Mouse (Mus musculus): Measurements from ENCODE around the gene Rslcan18. TPM values are rescaled to one million over a fixed set of nuclear protein-coding genes. Genes with fewer than 3 reads are reported as not detected.

Rslcan18 gene
- total RNA-seq, 2 experiments from 2014 or later, result 0.22 to 0.99 TPM

Other genes starting within 250 kb of the Rslcan18 start
- gene Gm10767, start 211.3 kb downstream of the Rslcan18 start, total RNA-seq (2014; fragmentation: Nextera tagmentation), result 1.8 TPM in 1 of 2 replicates, not detected in the other
- 0.52 and 0.57 TPM in 2 replicates for gene Gm10767, start 211.3 kb downstream of the Rslcan18 start, total RNA-seq (2017)
- 2.3 and 3.3 TPM in 2 replicates for gene Zfp712, start 55.1 kb downstream of the Rslcan18 start, total RNA-seq (2014; fragmentation: Nextera tagmentation)
- 3.7 and 7.1 TPM in 2 replicates for gene Zfp712, start 55.1 kb downstream of the Rslcan18 start, total RNA-seq (2017)
- 3.4 and 6.3 TPM in 2 replicates for gene Zfp708, start 18.3 kb downstream of the Rslcan18 start, total RNA-seq (2014; fragmentation: Nextera tagmentation)
- 2.0 and 4.7 TPM in 2 replicates for gene Zfp708, start 18.3 kb downstream of the Rslcan18 start, total RNA-seq (2017)
- gene Gm28557, start 7.7 kb downstream of the Rslcan18 start, total RNA-seq (2014; fragmentation: Nextera tagmentation), result 3.1 and 6.2 TPM in 2 replicates
- 5.3 and 6.3 TPM in 2 replicates for gene Gm28557, start 7.7 kb downstream of the Rslcan18 start, total RNA-seq (2017)
- gene Zfp759, start 5.4 kb upstream of the Rslcan18 start, total RNA-seq (2014; fragmentation: Nextera tagmentation), result 2.2 and 6.3 TPM in 2 replicates
- 3.7 and 5.6 TPM in 2 replicates for gene Zfp759, start 5.4 kb upstream of the Rslcan18 start, total RNA-seq (2017)
- 0.25 and 2.0 TPM in 2 replicates for gene Rsl1, start 56.9 kb upstream of the Rslcan18 start, total RNA-seq (2014; fragmentation: Nextera tagmentation)
- 1.8 and 5.6 TPM in 2 replicates for gene Rsl1, start 56.9 kb upstream of the Rslcan18 start, total RNA-seq (2017)
- 2.4 and 2.6 TPM in 2 replicates for gene Zfp455, start 78.2 kb upstream of the Rslcan18 start, total RNA-seq (2014; fragmentation: Nextera tagmentation)
- 0.38 and 2.4 TPM in 2 replicates for gene Zfp455, start 78.2 kb upstream of the Rslcan18 start, total RNA-seq (2017)
- gene Zfp458, start 162.2 kb upstream of the Rslcan18 start, total RNA-seq (2014; fragmentation: Nextera tagmentation), result 4.6 and 9.0 TPM in 2 replicates
- 3.1 and 4.4 TPM in 2 replicates for gene Zfp458, start 162.2 kb upstream of the Rslcan18 start, total RNA-seq (2017)
- 2.5 and 4.3 TPM in 2 replicates for gene Zfp457, start 190.2 kb upstream of the Rslcan18 start, total RNA-seq (2014; fragmentation: Nextera tagmentation)
- 1.0 TPM in 1 of 2 replicates, not detected in the other for gene Zfp457, start 190.2 kb upstream of the Rslcan18 start, total RNA-seq (2017)
- gene Zfp595, start 216.3 kb upstream of the Rslcan18 start, total RNA-seq (2014; fragmentation: Nextera tagmentation), result 5.2 and 11.6 TPM in 2 replicates
- 4.9 and 8.2 TPM in 2 replicates for gene Zfp595, start 216.3 kb upstream of the Rslcan18 start, total RNA-seq (2017)
- 6.6 and 13.8 TPM in 2 replicates for gene Gm28044, start 244.3 kb upstream of the Rslcan18 start, total RNA-seq (2014; fragmentation: Nextera tagmentation)
- gene Gm28044, start 244.3 kb upstream of the Rslcan18 start, total RNA-seq (2017), result 3.5 TPM in 1 of 2 replicates, not detected in the other
- 6.1 and 7.5 TPM in 2 replicates for gene Zfp953, start 244.3 kb upstream of the Rslcan18 start, total RNA-seq (2014; fragmentation: Nextera tagmentation)
- 6.3 and 10.5 TPM in 2 replicates for gene Zfp953, start 244.3 kb upstream of the Rslcan18 start, total RNA-seq (2017)

Measured in megakaryocyte-erythroid progenitor cell, adult 5-6 weeks (primary cell).